Comparison of ENCODE assay signal across 39 mouse cellular contexts in genomic region chr4:96140732-96141467, GRCm38 (mm10). TPM values are rescaled to one million over a fixed set of nuclear protein-coding genes. Genes with fewer than 3 reads are reported as not detected.
DNase-seq lines count a peak whose midpoint lies in the region; ATAC-seq lines count a peak whose summit lies in the region.
"Had no signal": no experiment of that assay in that cellular context is flagged by ENCODE, and none has a peak within 500 bp of the region (broad histone marks: within the 10 kb centered on the region; RNA-seq: fewer than 3 reads in every experiment).

Cyp2j12 (minus strand) TSS chr4:96141152.

- no peaks in the 10 kb centered on the region for H3K36me3 ChIP-seq in forebrain, embryonic 11.5 days (ENCODE audit: control insufficient read depth, insufficient read depth, low read length)
- H3K36me3 ChIP-seq: embryonic facial prominence, embryonic 13.5 days; heart, embryonic 13.5 days; midbrain, embryonic 15.5 days; neural tube, embryonic 12.5 days had no signal

- no peaks in the 10 kb centered on the region for H3K4me1 ChIP-seq in forebrain, embryonic 11.5 days (replicated peaks; ENCODE audit: control insufficient read depth, insufficient read depth, low read length)
- H3K4me1 ChIP-seq: embryonic facial prominence, embryonic 13.5 days; forebrain, embryonic 13.5 days; heart, embryonic 13.5 days; midbrain, embryonic 15.5 days; neural tube, embryonic 12.5 days had no signal

- H3K27ac ChIP-seq in forebrain, embryonic 11.5 days (ENCODE audit: low read depth, low read length): no peak within 1 kb of the TSS
- H3K27ac ChIP-seq: embryonic facial prominence, embryonic 13.5 days; forebrain, embryonic 13.5 days; heart, embryonic 13.5 days; kidney, postnatal 0 days; liver, embryonic 14.5 days; macrophage; midbrain, embryonic 15.5 days; neural tube, embryonic 12.5 days had no signal

- H3K4me3 ChIP-seq in forebrain, embryonic 11.5 days (ENCODE audit: low read depth, low read length): no peak within 1 kb of the TSS
- H3K4me3 ChIP-seq: embryonic facial prominence, embryonic 13.5 days; erythroblast, embryonic 14.5 days; forebrain, embryonic 13.5 days; heart, embryonic 13.5 days; midbrain, embryonic 15.5 days; myocyte; neural tube, embryonic 12.5 days had no signal

- no peak within 1 kb of the TSS for H3K4me2 ChIP-seq in forebrain, embryonic 11.5 days (ENCODE audit: low read depth, low read length, severe bottlenecking)
- H3K4me2 ChIP-seq: embryonic facial prominence, embryonic 13.5 days; forebrain, embryonic 13.5 days; heart, embryonic 13.5 days; midbrain, embryonic 15.5 days; neural tube, embryonic 12.5 days had no signal

- WGBS in forebrain, embryonic 11.5 days: 78% methylated on average over 7 of the region's 7 CpGs

- H3K9me3 ChIP-seq in forebrain, embryonic 11.5 days (ENCODE audit: control insufficient read depth, low read length): no peaks in the 10 kb centered on the region
- H3K9me3 ChIP-seq: embryonic facial prominence, embryonic 13.5 days; forebrain, embryonic 13.5 days; heart, embryonic 13.5 days; midbrain, embryonic 15.5 days; neural tube, embryonic 12.5 days had no signal

- no peaks in the 10 kb centered on the region for H3K27me3 ChIP-seq in forebrain, embryonic 11.5 days (ENCODE audit: control insufficient read depth, insufficient read depth, low read length)
- H3K27me3 ChIP-seq: embryonic facial prominence, embryonic 13.5 days; forebrain, embryonic 13.5 days; heart, embryonic 13.5 days; midbrain, embryonic 15.5 days; neural tube, embryonic 12.5 days had no signal

- no peak for ATAC-seq in forebrain, embryonic 11.5 days (replicated peaks; ENCODE audit: low FRiP score)
- ATAC-seq: activated CD4-positive, CD25-positive, alpha-beta regulatory T cell, adult 4 months; forebrain, embryonic 13.5 days; intestine, embryonic 16.5 days; midbrain, embryonic 15.5 days had no signal

- H3K9ac ChIP-seq in forebrain, embryonic 11.5 days (ENCODE audit: low read length): no peak within 1 kb of the TSS
- H3K9ac ChIP-seq: embryonic facial prominence, embryonic 13.5 days; forebrain, embryonic 13.5 days; heart, embryonic 13.5 days; liver, embryonic 14.5 days; midbrain, embryonic 15.5 days; neural tube, embryonic 12.5 days had no signal

- DNase-seq in cerebellum, postnatal 25 days: peak; percentile 10 to 13
- no peak for DNase-seq in cerebellum, postnatal 4 days (ENCODE audit: low spot score in 2 of 2)
- peak; percentile 32 for DNase-seq in layer of hippocampus, adult 11-12 months (ENCODE audit: low spot score)
- no peak for DNase-seq in layer of hippocampus, postnatal 25 days (ENCODE audit: extremely low spot score in 1 of 2, low spot score in 1 of 2)
- peak; percentile 2 for DNase-seq in ES-CJ7 (ENCODE audit: low read depth, low spot score)
- DNase-seq in brain, adult 2 months (ENCODE audit: low read depth, low spot score): peak; percentile 43
- no peak for DNase-seq in frontal cortex, postnatal 14 days (ENCODE audit: low spot score in 2 of 2)
- DNase-seq in forebrain, embryonic 11.5 days (ENCODE audit: low spot score): no peak
- DNase-seq: adrenal gland, adult 2 months; adrenal gland, postnatal 36 days; cerebellum, adult 8-10 months; embryo, embryonic 11 days; gastrocnemius, postnatal 25 days; heart, postnatal 10 days; kidney, adult 8-10 months; kidney, postnatal 4 days; liver; lung, adult 2 months; lung, postnatal 10 days; right cerebral cortex, adult 18-20 months; spleen, adult 18-20 months; thymus, postnatal 25 days had no signal

RNA-seq across cellular contexts. Expression of gene Cyp2j12, which starts in this region (rescaled TPM):
- total RNA-seq in layer of hippocampus, postnatal 25 days (2021): 1 to 10 TPM; 4.3 to 4.8 TPM
- not detected in 2 replicates for polyA plus RNA-seq in forebrain, embryonic 11.5 days (2014; fragmentation: Nextera tagmentation; extraction: Ambion mirVana)
- total RNA-seq: gastrocnemius, adult 18-20 months; gastrocnemius, postnatal 25 days; heart, adult 8-10 months; heart, postnatal 10 days; hematopoietic stem cell, adult 5-6 weeks had no signal
- polyA plus RNA-seq: activated CD4-positive, CD25-positive, alpha-beta regulatory T cell, adult 4 months; adrenal gland, adult 2 months; embryonic facial prominence, embryonic 13.5 days; erythroblast, embryonic 14.5 days; forebrain, embryonic 13.5 days; heart, embryonic 13.5 days; intestine, embryonic 16.5 days; kidney, postnatal 0 days; limb, embryonic 11.5 days; liver, embryonic 14.5 days; lung, adult 2 months; macrophage; midbrain, embryonic 15.5 days; myocyte; neural tube, embryonic 12.5 days; stomach, embryonic 16.5 days had no signal

Comparison
In these comparisons a context has a peak if more than half of its experiments do, and no peak if none do; other contexts are left out.
1. DNase-seq: peak in cerebellum, postnatal 25 days (2 of 2), layer of hippocampus, adult 11-12 months (single experiment), ES-CJ7 (single experiment) and brain, adult 2 months (single experiment); none in cerebellum, postnatal 4 days (0 of 2), layer of hippocampus, postnatal 25 days (0 of 2), frontal cortex, postnatal 14 days (0 of 2) and forebrain, embryonic 11.5 days (single experiment).